Mouse (Mus musculus) cerebellum, adult 2 months (tissue): Measurements from ENCODE around the gene Pex10.

Experiments used
- CTCF ChIP-seq: fragments of 200-500 bp; IDR thresholded peaks from 2 replicates; pipeline ENCODE4 v1.5.1; 2011; ENCODE audit warnings: low read depth, mild to moderate bottlenecking, control low read depth, low read length, moderate library complexity, borderline replicate concordance; ENCODE audit not compliant: insufficient read depth
- POLR2A ChIP-seq: fragments of 200-500 bp; IDR thresholded peaks from 2 replicates; pipeline ENCODE4 v1.6.1; 2011; ENCODE audit warnings: low read length, control low read depth, borderline replicate concordance; ENCODE audit not compliant: insufficient read depth

- TF ChIP-seq CTCF (no peak), POLR2A (no peak)
Measured at GRCm38 (mm10) chr4:155098572-155098971, 31.8 kb downstream of the Pex10 start.
